Mouse (Mus musculus) MN1 (cell line): ENCODE results near the gene Trnp1.

Experiments used
- DNase-seq: peaks from one replicate; pipeline ENCODE4 v3.0.0-alpha.2; 2016; ENCODE audit warnings: low spot score

The Trnp1 gene

DNA sequence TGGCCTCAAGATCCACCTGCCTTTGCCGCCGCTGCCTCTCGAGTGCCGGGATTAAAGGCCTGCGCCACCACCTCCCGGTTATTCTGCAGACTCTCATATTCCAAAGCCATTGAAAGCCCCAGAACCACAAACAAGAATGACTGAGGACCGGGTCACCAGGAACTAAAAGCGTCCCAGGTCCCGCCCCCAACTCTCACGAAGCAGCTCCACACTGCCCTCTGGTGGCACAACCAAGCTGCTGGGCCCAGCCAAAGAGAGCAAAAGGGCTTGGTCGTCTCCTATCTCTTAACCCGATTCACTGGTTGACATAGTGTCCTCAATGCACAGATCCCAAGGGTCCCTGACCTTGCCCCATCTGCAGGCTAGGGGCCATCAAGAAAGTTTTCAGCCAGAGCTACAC is 3.9 kb downstream of the Trnp1 start:
- peak; percentile 91 for DNase-seq

DNA sequence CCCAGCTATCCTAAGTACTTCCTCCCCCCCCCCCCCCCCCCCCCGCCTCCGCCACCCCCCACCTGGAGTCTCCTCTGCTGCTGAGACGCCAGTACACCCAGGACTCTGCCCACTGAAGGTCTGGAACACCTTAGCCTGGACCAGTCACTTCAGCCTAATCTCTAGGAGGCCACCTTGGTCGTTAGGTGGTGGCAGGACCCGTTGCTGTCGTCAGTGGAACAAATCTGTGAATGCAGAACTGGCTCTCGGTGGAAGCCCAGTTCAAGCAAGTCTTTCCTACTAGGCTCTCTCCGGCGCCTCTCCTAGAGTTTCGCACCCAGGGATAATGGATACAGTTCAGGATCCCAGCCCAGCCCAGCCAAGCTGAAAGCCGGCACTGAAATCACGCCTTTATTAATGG is 4.5 kb downstream of the Trnp1 start:
- peak; percentile 24 for DNase-seq

DNA sequence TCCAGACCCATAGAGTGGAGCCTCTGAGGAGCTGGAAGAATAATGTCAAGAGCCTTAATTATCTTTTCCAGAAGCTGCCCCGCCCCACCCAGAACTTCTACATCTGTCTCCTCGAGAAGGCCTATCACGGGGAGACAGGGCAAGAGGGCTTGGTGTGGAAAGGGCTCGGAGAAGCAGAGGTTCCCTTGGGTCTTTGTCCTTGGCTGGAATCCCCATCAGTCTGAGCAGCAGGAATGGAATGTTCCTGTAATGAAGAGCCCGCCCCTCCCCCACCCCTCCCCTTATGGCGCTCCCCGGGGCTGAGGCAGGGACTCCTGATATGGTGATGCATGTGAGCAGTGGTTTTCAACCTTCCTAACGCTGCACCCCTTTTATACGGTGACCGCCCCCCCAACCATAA is 6.5 kb downstream of the Trnp1 start:
- DNase-seq, result peak; percentile 56

DNA sequence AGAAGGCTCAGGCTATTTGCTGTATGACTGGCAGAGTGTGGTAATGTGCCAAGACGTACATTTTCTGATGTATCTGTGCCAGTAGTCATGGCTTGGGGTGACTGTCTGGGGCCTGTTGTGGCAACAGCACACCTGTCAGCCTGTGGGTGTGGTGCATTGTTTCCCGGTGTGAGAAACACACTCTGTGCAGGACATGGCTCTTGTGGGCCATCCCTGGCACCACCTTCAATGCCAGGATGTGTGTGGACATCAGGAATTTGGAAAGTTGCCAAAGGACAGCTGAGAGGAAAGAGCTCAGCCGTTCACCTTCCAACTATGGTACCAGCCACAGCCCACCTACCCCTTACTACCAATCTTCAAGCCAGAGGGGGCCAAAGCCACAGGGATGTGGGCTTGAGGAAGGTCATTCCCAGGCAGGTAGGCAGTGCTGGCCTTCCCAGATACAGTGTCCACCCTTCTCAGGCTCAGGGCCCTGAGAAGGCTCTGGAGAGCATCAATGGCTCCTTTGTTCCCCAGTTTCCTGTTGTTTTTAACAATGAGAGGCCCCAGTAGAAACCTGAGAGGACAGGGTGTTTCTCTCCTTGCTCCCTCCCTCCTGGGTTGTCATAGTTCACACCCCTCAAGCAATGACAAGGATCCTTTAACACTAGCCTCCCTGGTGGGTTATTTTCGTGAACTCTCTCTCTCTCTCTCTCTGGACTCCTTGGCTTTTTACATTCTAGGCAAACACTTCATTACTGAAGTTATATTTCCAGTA is 8.7 kb downstream of the Trnp1 start:
- DNase-seq, result peak; percentile 42

DNA sequence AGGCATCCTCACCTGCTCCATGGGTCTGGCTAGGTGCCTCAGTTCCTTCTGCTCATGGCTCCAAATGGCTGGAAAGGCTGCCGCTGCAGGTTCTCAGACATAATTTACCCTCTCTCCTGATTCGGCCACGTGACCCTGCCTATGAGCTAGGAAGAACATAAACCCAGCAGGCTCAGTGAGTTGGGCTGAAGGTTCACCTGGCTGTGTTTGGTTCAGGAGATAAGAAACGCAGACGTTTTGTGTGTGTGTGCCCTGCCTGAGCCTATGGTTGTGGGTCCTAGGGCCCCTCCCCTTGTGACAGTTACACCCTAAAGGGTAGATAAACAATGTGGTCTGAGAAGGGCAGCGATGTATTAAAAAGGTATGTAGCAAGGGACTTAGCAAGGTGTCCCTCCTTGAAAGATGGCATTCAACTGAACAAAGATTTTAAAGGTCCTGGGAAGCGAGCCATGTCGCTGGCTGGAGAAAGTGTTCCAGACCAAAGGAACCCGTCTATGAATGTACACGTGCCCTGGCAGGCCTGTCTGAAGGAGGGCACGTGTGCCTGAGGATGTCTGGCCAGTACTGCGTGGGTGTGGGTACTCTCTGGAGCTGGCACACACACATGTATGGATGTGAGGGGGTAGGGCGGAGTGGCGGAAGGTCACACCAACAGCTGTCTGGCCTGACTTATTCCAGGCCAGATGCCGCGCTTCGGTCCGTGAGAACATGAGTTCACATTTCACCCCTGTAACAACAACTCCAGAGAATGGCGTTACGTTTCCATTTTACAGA is 9.5 kb downstream of the Trnp1 start:
- no peak for DNase-seq

DNA sequence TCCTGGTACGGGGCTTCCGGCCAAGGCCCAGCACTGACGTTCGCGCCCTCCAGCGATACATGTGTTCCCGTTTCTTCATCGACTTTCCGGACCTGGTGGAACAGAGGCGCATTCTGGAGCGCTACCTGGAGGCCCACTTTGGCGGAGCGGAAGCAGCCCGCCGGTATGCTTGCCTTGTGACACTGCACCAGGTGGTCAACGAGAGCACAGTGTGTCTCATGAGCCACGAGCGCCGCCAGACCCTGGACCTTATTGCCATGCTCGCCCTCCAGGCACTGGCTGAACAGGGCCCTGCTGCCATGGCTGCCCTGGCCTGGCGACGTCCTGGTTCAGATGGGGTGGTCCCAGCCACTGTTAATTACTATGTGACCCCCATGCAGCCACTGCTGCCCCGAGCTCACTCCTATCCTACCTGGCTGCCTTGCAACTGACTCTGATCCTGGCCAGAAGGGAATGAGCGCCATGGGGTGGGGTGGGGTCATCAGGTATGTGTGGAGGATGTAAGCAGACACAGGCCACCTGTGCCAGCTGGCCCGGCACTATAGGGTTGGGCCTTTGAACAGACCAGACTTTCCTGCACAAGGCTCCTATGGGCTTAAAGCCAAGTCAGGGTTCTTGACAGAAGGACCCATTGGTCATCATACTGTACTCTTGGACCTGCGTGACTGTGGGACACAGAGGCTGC is 11.5 kb downstream of the Trnp1 start:
- DNase-seq, result no peak

DNA sequence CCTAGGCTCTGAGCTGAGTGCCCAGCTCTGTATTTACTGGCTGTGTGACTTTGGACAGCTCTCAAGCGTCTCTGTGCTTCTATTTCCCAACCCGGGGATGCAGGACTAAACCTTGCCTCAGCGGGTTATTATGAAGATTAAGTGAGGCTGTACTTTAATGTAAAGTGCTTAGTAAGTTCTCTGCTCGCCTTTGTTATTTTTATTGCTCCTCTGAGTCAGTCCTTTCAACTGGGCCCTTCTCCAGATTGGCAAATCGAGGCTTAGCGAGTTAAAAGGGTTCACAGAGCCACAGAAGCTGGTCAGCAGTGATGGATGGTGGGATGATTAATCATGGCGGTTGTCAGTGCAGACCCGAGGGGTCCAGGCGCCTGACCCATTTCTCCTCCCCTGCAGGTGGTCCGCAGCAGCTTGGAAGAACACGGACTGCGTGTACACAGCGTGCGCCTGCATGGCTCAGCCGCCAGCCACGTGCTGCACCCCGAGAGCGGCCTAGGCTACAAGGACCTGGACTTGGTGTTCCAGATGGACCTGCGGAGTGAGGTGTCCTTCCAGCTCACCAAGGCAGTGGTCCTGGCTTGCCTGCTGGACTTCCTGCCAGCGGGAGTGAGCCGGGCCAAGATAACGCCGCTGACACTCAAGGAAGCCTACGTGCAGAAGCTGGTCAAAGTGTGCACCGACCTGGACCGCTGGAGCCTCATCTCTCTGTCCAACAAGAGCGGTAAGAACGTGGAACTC is 12.5 kb downstream of the Trnp1 start:
- DNase-seq, result no peak

DNA sequence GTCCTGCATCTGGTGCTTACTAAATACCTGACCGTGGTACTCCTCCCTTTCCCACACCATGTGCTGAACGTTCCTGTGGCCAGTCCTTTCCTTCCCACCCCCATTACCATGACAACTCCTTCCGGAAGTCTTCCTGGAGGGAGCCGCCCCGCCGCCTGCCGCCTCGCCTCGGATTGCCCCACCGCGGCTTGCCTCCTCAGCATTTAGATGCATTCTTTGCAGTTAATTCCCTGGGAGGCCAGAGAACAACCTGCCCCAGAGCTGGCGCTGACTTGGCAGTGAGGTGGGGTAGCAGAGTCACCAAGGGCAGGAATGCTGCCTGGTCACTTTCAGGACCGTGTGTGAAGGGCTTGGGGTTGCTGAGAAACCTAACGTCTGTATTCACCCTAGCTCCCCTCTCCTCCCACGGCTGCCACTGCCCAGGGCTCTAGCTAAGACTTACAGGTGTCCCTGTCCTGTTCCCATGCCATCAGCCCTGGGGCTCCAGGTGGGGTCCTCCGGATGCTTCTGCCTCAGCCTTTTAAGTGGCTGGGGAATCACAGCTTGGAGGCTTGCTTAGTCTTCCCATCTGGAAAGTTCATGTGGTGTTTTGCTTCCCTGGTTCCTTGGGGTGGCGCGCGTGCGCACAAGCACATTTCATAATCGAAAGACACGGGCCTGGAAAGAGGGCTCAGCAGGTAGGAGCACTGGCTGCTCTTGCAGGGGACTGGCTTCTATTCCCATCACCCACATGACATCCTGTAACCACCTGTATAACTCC is 13.9 kb downstream of the Trnp1 start:
- DNase-seq, result peak; percentile 52

DNA sequence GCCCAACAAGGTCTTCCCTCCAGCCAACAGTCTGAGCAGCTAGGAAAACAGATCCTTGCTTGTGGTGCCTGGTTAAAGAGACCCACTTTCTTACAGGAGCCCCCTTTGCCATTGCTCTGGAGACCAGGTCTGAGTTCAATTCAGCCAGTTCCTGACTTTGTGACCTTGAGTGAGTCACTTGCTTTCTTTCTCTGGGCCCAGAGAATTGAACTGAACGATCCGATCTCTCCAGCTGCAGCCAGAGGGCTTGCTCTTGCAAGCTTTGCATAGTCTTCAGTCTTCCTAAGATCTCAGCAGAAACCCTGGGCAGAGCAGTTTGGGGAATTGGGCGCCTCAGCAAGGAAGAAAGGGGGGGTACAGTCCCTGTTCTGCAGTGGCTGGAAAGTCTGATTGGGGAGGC is 15.9 kb downstream of the Trnp1 start:
- no peak for DNase-seq

DNA sequence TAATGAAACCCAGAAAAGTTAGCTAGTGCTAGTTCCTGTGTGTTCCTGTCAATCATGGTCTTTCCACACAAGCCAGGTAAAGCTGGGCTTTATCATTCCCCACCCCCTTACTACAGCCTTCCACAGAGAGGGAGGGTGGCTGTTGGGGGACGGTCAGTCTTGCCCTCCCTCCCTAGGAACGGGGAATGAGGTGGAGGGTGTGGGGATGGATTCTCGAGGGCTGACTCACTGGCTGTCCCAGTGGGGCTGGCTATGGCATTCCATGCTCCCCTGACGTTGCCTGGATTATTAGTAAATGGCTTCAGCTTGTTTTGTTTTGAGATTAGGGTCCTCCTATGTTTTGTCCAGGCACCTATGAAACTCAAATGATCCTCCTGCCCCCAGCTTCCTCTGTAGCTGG is 16.9 kb downstream of the Trnp1 start:
- peak; percentile 29 for DNase-seq

DNA sequence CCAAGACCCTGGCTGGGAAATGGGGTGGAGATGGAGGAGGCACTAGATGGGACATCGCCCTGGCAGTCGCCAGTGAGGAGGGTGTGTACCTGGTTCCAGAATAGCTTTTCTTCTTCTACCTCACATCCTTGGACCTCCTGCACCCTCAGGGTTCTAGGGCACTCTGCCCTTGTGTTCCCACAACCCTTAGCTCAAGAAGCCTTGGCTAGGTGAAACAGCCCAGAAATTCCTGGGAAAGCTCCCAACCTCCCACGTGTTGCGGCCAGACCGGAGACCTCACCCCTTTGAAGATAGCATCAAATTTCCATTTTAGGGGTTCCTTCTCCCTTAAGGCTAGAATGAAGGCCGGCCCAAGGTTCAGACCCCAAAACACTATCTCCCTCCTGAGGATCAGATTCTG is 17.6 kb downstream of the Trnp1 start:
- DNase-seq, result no peak

DNA sequence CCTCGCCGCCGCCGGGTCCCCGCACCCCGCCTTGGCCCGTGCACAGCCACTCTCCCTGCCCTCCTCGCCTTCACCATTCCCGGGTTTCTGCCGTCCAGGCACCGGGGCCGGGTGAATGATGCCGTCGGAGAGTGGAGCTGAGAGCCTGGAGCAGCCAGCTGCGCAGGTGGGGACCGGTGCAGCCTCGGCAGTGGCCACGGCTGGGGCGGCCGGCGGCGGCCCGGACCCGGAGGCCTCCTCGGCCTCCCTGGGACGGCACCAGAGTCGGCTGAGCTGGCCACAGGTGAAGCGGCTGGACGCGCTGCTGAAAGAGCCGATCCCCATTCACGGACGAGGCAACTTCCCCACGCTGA is 18.2 kb downstream of the Trnp1 start:
- no peak for DNase-seq

DNA sequence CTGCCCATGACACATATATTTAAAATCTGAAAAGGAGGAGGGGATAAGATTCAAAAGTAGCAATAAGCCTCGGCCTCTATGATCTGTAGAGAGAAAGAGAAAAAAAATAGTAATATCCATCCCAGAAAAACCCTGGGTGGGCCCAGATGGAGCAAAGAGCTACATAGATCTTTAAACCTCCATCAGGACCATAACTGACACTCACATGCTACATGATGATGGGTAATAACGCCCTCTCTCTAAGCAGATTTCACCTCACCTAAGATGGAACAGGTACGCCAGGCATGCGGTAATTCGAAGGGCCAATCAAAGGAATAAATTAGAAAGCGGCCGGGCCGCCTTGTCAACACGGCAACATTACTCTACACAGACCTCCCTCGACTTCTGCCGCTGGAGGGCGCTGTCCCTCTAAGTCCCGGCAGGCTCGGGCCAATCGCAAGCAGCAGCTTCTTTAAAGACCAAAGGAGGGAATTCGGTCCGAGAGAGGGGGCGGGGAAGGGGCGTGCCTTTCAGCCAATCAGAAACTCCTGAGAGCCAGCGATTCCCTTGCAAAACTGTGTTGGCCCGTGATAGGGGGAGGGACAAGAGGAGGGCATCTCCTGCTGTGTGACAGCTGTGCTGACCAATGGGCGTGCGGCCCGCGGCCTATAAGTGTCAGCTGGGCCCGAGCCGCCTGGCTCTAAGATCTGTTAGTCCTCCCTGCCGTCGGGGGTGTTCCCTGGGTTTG is 18.7 kb downstream of the Trnp1 start, which contains the start of gene Tent5b:
Gene Tent5b, plus strand, starts transcription at position 675 of the 727 bp plus-strand sequence.
- peak; percentile 99 for DNase-seq

DNA sequence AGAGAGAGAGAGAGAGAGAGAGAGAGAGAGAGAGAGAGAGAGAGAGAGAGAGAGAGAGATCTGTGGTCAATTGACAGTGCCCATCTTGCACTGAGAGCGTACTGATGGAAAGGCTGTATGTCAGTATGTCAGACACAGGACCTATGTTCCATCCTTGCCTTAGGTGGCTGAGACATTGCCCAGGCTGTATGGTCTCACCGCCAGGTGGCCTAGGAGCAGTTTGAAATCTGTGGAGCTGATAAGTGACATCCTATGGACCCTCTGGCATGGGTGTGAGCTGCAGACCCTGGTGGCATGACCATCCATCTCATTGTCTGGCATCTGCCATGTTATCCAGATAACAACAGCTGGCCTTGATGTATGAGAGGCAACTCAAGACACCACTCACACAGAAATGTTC is 24.5 kb downstream of the Trnp1 start:
- DNase-seq, result no peak

DNA sequence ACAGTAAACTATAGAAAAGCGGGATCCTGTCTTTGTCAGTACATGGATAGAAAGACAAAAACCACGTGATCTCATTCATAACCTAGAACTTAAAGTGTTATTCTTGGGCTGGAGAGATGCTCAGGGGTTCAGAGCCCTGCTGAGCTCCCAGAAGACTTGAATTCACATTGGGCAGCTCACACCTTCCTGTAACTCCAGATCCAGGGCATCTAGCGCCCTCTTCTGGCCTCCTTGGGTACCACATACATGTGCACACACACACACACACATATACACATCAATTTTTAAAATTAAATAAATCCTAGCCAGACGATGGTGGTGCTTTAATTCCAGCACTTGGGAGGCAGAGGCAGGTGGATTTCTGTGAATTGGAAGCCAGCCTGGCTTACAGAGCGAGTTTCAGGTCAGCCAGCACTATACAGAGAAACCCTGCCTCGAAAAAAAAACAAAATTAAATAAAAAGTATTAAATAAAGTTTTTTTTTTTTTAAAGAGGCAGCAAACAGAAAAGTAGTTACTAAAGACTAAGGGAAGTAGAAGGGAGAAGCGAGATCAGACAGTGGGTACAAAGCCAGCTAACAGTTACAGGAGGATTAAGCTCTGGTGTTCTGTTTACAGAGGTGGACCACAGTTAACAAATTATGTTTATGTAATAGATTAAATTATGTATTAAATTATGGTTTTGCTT is 27.1 kb downstream of the Trnp1 start:
- no peak for DNase-seq

DNA sequence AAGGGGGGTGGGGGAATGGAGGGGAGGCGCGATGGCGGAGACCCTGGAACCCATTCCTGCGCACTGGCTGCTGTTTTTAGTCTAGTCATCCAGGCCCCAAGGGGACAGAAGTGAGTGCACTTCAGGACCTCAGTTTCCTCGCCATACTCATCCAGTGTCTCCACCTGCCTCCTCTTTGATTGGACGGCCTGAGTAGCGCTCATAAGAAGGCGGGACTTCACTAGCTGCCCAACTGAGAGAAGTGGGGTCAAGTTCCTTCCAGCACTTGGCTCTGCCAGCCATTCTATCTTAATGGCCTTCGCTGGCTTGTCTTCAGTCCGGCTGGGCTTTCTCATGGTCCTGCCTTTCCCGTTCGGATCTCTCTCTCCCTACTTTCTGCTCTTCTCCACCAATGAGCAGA is 29.2 kb downstream of the Trnp1 start:
- no peak for DNase-seq

DNA sequence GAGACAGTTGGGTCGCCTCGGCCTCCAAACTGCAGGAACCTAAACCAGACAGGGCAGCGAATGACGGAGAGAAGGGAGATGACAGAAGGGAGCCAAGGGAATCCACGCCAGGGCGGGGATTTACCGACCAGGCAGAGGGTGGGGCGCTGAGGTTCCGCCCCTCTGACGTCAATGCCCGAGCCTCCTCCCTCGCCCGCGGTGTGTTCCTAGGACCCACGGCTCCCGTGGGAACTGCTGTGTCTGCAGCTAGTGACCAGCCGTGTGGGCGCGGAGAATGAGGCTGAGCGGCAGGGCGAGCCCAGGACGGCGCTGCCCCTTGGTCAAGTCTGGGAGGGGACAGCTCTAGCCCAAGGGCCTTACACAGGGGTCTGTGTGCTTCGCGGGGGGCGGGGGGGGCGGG is 30.3 kb downstream of the Trnp1 start:
- DNase-seq, result peak; percentile 96

DNA sequence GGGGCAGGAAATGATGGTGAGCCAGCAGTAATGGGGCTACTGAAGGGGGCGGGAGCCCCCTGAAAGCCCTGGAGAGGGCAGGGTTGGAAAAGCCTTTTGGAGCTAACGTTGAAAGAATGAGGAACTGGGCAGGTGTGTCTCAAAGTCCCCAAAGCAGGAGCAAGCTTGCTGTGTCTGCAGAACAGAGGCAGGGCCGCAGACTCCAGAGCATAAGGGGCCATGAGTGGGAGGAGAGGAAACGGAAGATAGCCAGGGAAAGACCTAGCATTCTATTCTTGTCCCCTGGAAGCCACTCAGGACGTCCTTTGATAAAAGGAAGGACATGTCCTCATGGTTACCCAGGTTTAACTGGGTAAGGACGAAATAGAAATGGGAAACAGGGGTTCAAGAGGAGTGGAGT is 35.2 kb downstream of the Trnp1 start:
- no peak for DNase-seq

DNA sequence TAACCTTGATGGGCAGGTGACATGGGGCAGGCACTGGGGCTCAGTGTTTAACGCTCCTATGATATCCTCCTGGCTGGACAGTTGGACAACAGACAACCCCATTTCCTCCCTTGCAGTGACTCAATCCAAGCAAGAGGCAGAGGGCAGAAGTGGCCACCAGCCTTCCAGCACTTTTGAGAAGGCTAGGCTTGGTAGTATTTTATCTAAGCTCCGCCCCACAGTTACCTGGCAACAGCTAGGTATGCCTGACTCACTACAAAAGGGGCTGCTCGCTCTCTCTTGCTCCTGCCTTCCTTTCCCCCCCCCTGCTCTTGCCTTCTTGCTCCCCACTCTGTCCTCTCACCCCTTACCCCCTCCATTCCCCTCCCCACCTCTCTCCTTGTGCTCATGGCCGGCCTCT is 37.0 kb downstream of the Trnp1 start:
- no peak for DNase-seq

DNA sequence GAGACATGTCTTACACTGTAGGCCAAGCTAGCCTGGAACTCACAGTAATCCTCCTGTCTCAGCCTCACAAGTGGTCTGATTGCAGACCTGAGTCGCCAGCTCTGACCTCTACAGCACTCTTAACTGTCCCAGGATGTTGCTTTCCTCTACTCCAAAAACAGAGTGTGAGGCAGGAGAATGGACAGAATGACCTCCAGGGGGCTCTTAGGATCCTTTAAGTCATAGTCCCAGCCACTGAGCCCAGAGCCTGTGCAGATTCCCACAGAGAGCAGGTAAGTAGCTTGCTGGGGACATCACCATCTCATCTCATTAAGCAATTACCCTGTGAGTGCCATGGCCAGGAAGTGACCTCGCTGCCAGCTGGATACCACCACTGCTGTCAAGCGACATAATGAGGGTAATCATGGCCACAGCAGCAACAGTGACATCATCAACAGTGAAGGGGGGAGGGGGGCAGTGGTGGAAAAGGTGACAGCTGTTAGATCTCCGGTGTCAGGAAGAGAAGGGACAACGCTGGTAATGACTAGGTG is 37.5 kb downstream of the Trnp1 start:
- peak; percentile 59 for DNase-seq
